Mouse (Mus musculus): Measurements from ENCODE around the gene Vps26a. TPM values are rescaled to one million over a fixed set of nuclear protein-coding genes. Genes with fewer than 3 reads are reported as not detected.
A peak's percentile ranks its signal among the peaks of the same experiment; 100 is the strongest.

Gene Vps26a
- polyA plus RNA-seq, 1 experiment from 2014 or later, result 77.4 TPM

GRCm38 (mm10) chr10:62517511-62517910 is 30.9 kb upstream of the Vps26a start:
- Histone ChIP-seq H3K36me3 (ENCODE audit: control insufficient read depth, insufficient read depth, low read length) (no peaks in the 10 kb centered on the region), H3K27ac (ENCODE audit: low read depth, low read length) (no peak overlapping the region), H3K9me3 (ENCODE audit: control insufficient read depth, low read length) (no peaks in the 10 kb centered on the region), H3K9ac (ENCODE audit: low read depth, low read length) (no peak overlapping the region), H3K4me1 (replicated peaks; ENCODE audit: control insufficient read depth, insufficient read depth, low read length) (peaks cover 25% of the 10 kb centered on the region), H3K4me2 (no peak overlapping the region), H3K4me3 (ENCODE audit: low read depth, low read length) (no peak overlapping the region), H3K27me3 (replicated peaks; ENCODE audit: control insufficient read depth, insufficient read depth, low read length) (no peaks in the 10 kb centered on the region)
- no peak for DNase-seq (ENCODE audit: low spot score)
- WGBS, result 70% methylated on average over 6 of the region's 6 CpGs
- ATAC-seq (replicated peaks; ENCODE audit: low FRiP score), result no peak

- no peak for DNase-seq (ENCODE audit: low spot score)
- 93% methylated on average over 4 of the region's 4 CpGs for WGBS
- Histone ChIP-seq H3K9me3 (ENCODE audit: control insufficient read depth, low read length) (no peaks in the 10 kb centered on the region), H3K4me2 (no peak overlapping the region), H3K4me3 (ENCODE audit: low read depth, low read length) (no peak overlapping the region), H3K27ac (ENCODE audit: low read depth, low read length) (no peak overlapping the region), H3K36me3 (ENCODE audit: control insufficient read depth, insufficient read depth, low read length) (no peaks in the 10 kb centered on the region), H3K9ac (ENCODE audit: low read depth, low read length) (no peak overlapping the region), H3K27me3 (replicated peaks; ENCODE audit: control insufficient read depth, insufficient read depth, low read length) (no peaks in the 10 kb centered on the region), H3K4me1 (replicated peaks; ENCODE audit: control insufficient read depth, insufficient read depth, low read length) (peaks cover 17% of the 10 kb centered on the region)
- no peak for ATAC-seq (replicated peaks; ENCODE audit: low FRiP score)
These were observed 26.2 kb upstream of the Vps26a start for GRCm38 (mm10) chr10:62512855-62513254.

GRCm38 (mm10) chr10:62511528-62511927 is 24.9 kb upstream of the Vps26a start:
- ATAC-seq (replicated peaks; ENCODE audit: low FRiP score) (no peak), DNase-seq (ENCODE audit: low spot score) (no peak)
- Histone ChIP-seq H3K9ac (ENCODE audit: low read depth, low read length) (no peak overlapping the region), H3K4me2 (no peak overlapping the region), H3K4me1 (replicated peaks; ENCODE audit: control insufficient read depth, insufficient read depth, low read length) (peaks cover 12% of the 10 kb centered on the region), H3K4me3 (ENCODE audit: low read depth, low read length) (no peak overlapping the region), H3K36me3 (ENCODE audit: control insufficient read depth, insufficient read depth, low read length) (no peaks in the 10 kb centered on the region), H3K27me3 (replicated peaks; ENCODE audit: control insufficient read depth, insufficient read depth, low read length) (no peaks in the 10 kb centered on the region), H3K9me3 (ENCODE audit: control insufficient read depth, low read length) (no peaks in the 10 kb centered on the region), H3K27ac (ENCODE audit: low read depth, low read length) (no peak overlapping the region)
- 55% methylated on average over 6 of the region's 6 CpGs for WGBS

GRCm38 (mm10) chr10:62509032-62509656 is 22.5 kb upstream of the Vps26a start:
- Histone ChIP-seq H3K4me1 (replicated peaks; ENCODE audit: control insufficient read depth, insufficient read depth, low read length) (peaks cover 30% of the 10 kb centered on the region), H3K36me3 (ENCODE audit: control insufficient read depth, insufficient read depth, low read length) (no peaks in the 10 kb centered on the region), H3K4me2 (peak overlapping the region; percentile 85), H3K27ac (ENCODE audit: low read depth, low read length) (no peak overlapping the region), H3K9ac (ENCODE audit: low read depth, low read length) (no peak overlapping the region), H3K4me3 (ENCODE audit: low read depth, low read length) (peak overlapping the region; percentile 45; the same call in 1 of the 2 replicates), H3K9me3 (ENCODE audit: control insufficient read depth, low read length) (no peaks in the 10 kb centered on the region), H3K27me3 (replicated peaks; ENCODE audit: control insufficient read depth, insufficient read depth, low read length) (no peaks in the 10 kb centered on the region)
- 44% methylated on average over 11 of the region's 11 CpGs for whole genome bisulfite sequencing
- ATAC-seq (replicated peaks; ENCODE audit: low FRiP score) (no peak), DNase-seq (ENCODE audit: low spot score) (no peak)

DNA sequence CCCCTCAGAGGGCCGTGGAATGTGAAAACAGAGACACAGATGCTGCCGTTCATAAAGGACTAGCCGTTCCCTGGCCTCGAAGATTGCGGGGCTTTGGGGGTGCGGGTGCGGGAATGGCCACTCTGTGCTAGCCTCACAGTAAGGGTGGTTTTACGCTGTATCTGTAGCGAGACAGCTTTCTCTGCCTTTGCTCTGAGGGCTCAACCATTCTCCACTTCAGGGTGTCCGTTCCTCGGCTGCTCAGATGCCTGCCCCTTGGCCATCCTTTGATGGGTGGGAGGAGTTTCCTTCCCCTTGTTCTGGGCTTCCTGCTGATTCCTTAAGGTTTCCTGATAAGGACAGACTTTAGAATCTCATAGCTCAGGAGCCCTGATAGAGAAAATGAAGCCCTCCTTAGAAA is 21.9 kb upstream of the Vps26a start:
- WGBS, result 4% methylated on average over 11 of the region's 11 CpGs
- peak overlapping the region; percentile 85 for H3K4me2 ChIP-seq
- H3K4me1 ChIP-seq (replicated peaks; ENCODE audit: control insufficient read depth, insufficient read depth, low read length), result peaks cover 31% of the 10 kb centered on the region
- DNase-seq (ENCODE audit: low spot score), result no peak
- peak overlapping the region; percentile 52 for H3K9ac ChIP-seq (ENCODE audit: low read depth, low read length)
- no peaks in the 10 kb centered on the region for H3K36me3 ChIP-seq (ENCODE audit: control insufficient read depth, insufficient read depth, low read length)
- H3K27ac ChIP-seq (ENCODE audit: low read depth, low read length), result peak overlapping the region; percentile 16; the same call in 1 of the 2 replicates
- H3K27me3 ChIP-seq (replicated peaks; ENCODE audit: control insufficient read depth, insufficient read depth, low read length), result no peaks in the 10 kb centered on the region
- H3K9me3 ChIP-seq (ENCODE audit: control insufficient read depth, low read length), result no peaks in the 10 kb centered on the region
- no peak for ATAC-seq (replicated peaks; ENCODE audit: low FRiP score)
- peak overlapping the region; percentile 45 for H3K4me3 ChIP-seq (ENCODE audit: low read depth, low read length)

DNA sequence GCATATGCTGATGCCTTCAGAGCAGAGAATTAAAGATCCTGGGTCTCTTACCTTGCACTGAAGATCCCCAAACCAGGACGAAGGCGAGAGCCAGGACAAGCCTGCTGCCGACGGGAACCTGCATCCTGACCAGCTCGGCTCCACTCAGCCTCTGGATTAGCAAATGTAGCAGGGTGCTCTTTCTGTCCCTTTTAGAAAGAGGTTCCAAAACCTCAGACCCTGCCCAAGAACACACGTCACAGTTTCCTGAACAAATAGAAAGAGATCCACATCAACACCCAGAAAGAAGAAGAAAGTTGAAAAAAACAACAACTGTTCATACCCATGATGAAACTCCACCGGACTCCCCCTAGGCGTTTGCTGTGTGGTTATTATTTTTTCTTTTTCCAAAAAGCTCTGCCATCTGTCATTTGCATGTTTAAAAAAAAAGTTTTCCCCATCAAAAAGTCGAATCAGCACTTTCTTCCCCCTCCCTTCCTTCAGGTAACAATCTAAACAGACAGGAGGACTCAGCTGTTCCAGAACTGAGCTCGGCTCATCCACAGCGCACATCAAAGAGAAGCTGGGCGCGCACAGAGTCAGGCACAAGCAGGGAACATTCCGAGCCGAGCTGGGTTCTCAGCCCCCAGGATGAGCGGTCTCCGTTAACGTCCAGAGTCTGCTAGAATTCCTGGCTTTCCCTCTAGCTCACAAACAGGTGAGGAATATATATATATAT is 21.1 kb upstream of the Vps26a start:
- Histone ChIP-seq H3K4me2 (peak overlapping the region; percentile 85), H3K27me3 (replicated peaks; ENCODE audit: control insufficient read depth, insufficient read depth, low read length) (no peaks in the 10 kb centered on the region), H3K9ac (ENCODE audit: low read depth, low read length) (peak overlapping the region; percentile 53), H3K9me3 (ENCODE audit: control insufficient read depth, low read length) (no peaks in the 10 kb centered on the region), H3K36me3 (ENCODE audit: control insufficient read depth, insufficient read depth, low read length) (no peaks in the 10 kb centered on the region), H3K4me3 (ENCODE audit: low read depth, low read length) (peak overlapping the region; percentile 45), H3K27ac (ENCODE audit: low read depth, low read length) (peak overlapping the region; percentile 57), H3K4me1 (replicated peaks; ENCODE audit: control insufficient read depth, insufficient read depth, low read length) (peaks cover 31% of the 10 kb centered on the region)
- 8% methylated on average over 18 of the region's 18 CpGs for WGBS
- DNase-seq (ENCODE audit: low spot score), result no peak
- 0 out of 2 replicates have a peak, but pooled peaks have one; percentile 32 for ATAC-seq (replicated peaks; ENCODE audit: low FRiP score)

GRCm38 (mm10) chr10:62507071-62507470 is 20.5 kb upstream of the Vps26a start:
- no peak for DNase-seq (ENCODE audit: low spot score)
- H3K9me3 ChIP-seq (ENCODE audit: control insufficient read depth, low read length), result no peaks in the 10 kb centered on the region
- 82% methylated on average over 4 of the region's 4 CpGs for WGBS
- H3K4me1 ChIP-seq (replicated peaks; ENCODE audit: control insufficient read depth, insufficient read depth, low read length), result peaks cover 32% of the 10 kb centered on the region
- H3K4me3 ChIP-seq (ENCODE audit: low read depth, low read length), result peak overlapping the region; percentile 45
- no peak for ATAC-seq (replicated peaks; ENCODE audit: low FRiP score)
- no peak overlapping the region for H3K27ac ChIP-seq (ENCODE audit: low read depth, low read length)
- H3K4me2 ChIP-seq, result peak overlapping the region; percentile 85
- no peaks in the 10 kb centered on the region for H3K27me3 ChIP-seq (replicated peaks; ENCODE audit: control insufficient read depth, insufficient read depth, low read length)
- no peak overlapping the region for H3K9ac ChIP-seq (ENCODE audit: low read depth, low read length)
- no peaks in the 10 kb centered on the region for H3K36me3 ChIP-seq (ENCODE audit: control insufficient read depth, insufficient read depth, low read length)

DNA sequence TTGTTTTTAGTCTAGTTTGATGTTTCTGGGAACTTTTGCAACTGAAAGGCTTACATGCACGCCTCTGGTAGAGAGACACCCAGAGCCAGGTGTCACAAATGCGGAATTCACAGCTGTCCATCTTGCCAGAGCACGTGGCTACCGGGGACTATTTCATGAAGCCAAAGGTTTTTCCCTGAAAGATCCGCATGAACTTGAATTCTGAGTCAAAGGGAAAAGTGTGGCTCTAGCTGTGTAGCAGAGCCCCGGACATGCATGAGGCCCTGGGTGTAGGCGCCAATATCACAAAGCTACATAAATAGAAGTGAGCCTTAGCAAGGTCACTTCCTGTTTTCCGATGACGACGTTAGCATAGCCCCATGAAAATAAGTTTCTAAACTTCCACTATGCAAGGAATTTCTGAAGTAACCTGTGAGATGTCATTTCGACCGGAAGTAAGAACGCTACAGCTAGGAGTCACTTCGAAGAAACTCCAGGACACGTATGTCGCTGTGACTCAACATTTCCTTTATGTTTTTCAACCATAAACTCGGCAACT is 19.5 kb upstream of the Vps26a start:
- Histone ChIP-seq H3K27me3 (replicated peaks; ENCODE audit: control insufficient read depth, insufficient read depth, low read length) (no peaks in the 10 kb centered on the region), H3K9me3 (ENCODE audit: control insufficient read depth, low read length) (no peaks in the 10 kb centered on the region), H3K27ac (ENCODE audit: low read depth, low read length) (peak overlapping the region; percentile 82), H3K4me3 (ENCODE audit: low read depth, low read length) (peak overlapping the region; percentile 28), H3K4me2 (peak overlapping the region; percentile 85), H3K9ac (ENCODE audit: low read depth, low read length) (peak overlapping the region; percentile 39), H3K4me1 (replicated peaks; ENCODE audit: control insufficient read depth, insufficient read depth, low read length) (peaks cover 35% of the 10 kb centered on the region), H3K36me3 (ENCODE audit: control insufficient read depth, insufficient read depth, low read length) (no peaks in the 10 kb centered on the region)
- DNase-seq (ENCODE audit: low spot score), result no peak
- WGBS, result 42% methylated on average over 17 of the region's 17 CpGs
- 0 out of 2 replicates have a peak, but pooled peaks have one; percentile 47 for ATAC-seq (replicated peaks; ENCODE audit: low FRiP score)

Data from liver, embryonic 11.5 days (tissue).